Comparison of ENCODE assay signal across 1 mouse cellular context in the genomic region with DNA sequence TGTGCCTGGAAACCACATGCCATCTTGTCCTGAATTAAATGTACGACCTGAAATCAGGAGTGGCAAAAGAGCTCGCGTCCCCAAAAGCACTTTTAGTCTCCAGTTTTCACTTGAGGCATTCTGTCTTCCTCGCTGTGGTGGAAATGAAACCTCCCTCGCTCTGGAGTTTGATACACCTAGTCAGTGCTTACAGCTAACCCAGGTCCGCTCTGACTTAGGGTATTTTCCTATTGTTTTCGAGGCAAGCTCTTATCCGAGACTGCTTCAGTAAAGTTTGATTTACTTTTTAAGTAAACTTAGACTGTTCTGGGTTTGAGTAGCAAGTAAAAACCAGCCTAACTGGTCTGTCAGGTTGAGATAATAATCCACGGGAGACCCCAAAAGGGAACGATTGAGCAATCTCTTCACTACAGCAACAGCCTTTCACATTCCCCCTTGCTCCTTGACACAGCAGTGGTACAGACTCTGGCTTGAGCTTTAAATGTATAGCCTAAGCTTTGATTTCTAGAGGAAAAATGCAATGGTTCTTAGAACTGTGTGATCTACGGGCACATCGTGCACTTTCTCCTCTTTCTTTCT.
A peak's percentile ranks its signal among the peaks of the same experiment; 100 is the strongest.
TF ChIP-seq lines count a peak whose summit lies in the region.

No protein-coding gene starts in this region.

TF ChIP-seq in MEL, 35 proteins besides CTCF, POLR2A, EP300 and RAD21:
- TF ChIP-seq KAT2A (conservative IDR thresholded peaks at IDR 0.05; ENCODE audit: low read depth, low read length) (0 out of 2 replicates have a peak, but pooled peaks have one; percentile 5), NRF1 (IDR thresholded peaks at IDR 0.05; ENCODE audit: insufficient read depth, low read depth, low read length, poor library complexity, severe bottlenecking) (no peak), SMC3 (IDR thresholded peaks at IDR 0.05; ENCODE audit: low read depth, low read length) (no peak), USF1 (IDR thresholded peaks at IDR 0.05; ENCODE audit: low read depth, low read length) (no peak), MYB (IDR thresholded peaks at IDR 0.05; ENCODE audit: low read depth, low read length) (no peak), CHD1 (IDR thresholded peaks at IDR 0.05; ENCODE audit: low read depth, low read length) (peak; percentile 67; the same call in 1 of the 2 replicates), HCFC1 (IDR thresholded peaks at IDR 0.05; ENCODE audit: low read depth, low read length) (no peak), BHLHE40 (IDR thresholded peaks at IDR 0.05; ENCODE audit: borderline replicate concordance, low read depth, low read length) (no peak), NELFE (IDR thresholded peaks at IDR 0.05; ENCODE audit: low read depth, low read length) (no peak), POLR2AphosphoS5 (IDR thresholded peaks at IDR 0.05; ENCODE audit: borderline replicate concordance, low read depth, low read length) (no peak), UBTF (IDR thresholded peaks at IDR 0.05; ENCODE audit: borderline replicate concordance, insufficient read depth, low read depth, low read length) (no peak), ZC3H11A (IDR thresholded peaks at IDR 0.05; ENCODE audit: low read depth, low read length) (no peak), POLR2AphosphoS2 (IDR thresholded peaks at IDR 0.05; ENCODE audit: low read length) (no peak), RCOR1 (IDR thresholded peaks at IDR 0.05; ENCODE audit: low read depth, low read length) (peak; percentile 43; the same call in 1 of the 2 replicates), ZNF384 (IDR thresholded peaks at IDR 0.05; ENCODE audit: low read depth, low read length) (no peak), ETS1 (IDR thresholded peaks at IDR 0.05; ENCODE audit: low read depth, low read length) (no peak), TBP (IDR thresholded peaks at IDR 0.05; ENCODE audit: low read depth, low read length) (no peak), MXI1 (IDR thresholded peaks at IDR 0.05; ENCODE audit: low read depth, low read length) (peak; percentile 57; the same call in 1 of the 2 replicates), E2F4 (IDR thresholded peaks at IDR 0.05; ENCODE audit: borderline replicate concordance, low read depth, low read length) (no peak), MYC (IDR thresholded peaks at IDR 0.05; ENCODE audit: low read depth, low read length) (peak; percentile 23; the same call in 1 of the 2 replicates), USF2 (IDR thresholded peaks at IDR 0.05; ENCODE audit: borderline replicate concordance in 1 of 2, insufficient read depth in 1 of 2, low read depth in 1 of 2, low read length in 2 of 2) (no peak), SIN3A (IDR thresholded peaks at IDR 0.05; ENCODE audit: low read length) (no peak; the same call in 1 of the 2 replicates), ZKSCAN1 (IDR thresholded peaks at IDR 0.05; ENCODE audit: low read depth, low read length) (no peak), MAFK (IDR thresholded peaks at IDR 0.05; ENCODE audit: borderline replicate concordance, low read depth, low read length) (no peak), CHD2 (IDR thresholded peaks at IDR 0.05; ENCODE audit: low read length) (no peak), ZMIZ1 (IDR thresholded peaks at IDR 0.05; ENCODE audit: low read depth, low read length) (no peak), TAL1 (IDR thresholded peaks at IDR 0.05; ENCODE audit: low read length) (0 out of 2 replicates have a peak, but pooled peaks have one; percentile 5), JUND (IDR thresholded peaks at IDR 0.05; ENCODE audit: low read depth, low read length) (no peak)
